Mouse (Mus musculus): ENCODE measurements around the gene Nckap1l. TPM values are rescaled to one million over a fixed set of nuclear protein-coding genes. Genes with fewer than 3 reads are reported as not detected.

Nckap1l gene
- total and polyA plus RNA-seq, 2 experiments = 2.2 to 6.2 TPM

DNA sequence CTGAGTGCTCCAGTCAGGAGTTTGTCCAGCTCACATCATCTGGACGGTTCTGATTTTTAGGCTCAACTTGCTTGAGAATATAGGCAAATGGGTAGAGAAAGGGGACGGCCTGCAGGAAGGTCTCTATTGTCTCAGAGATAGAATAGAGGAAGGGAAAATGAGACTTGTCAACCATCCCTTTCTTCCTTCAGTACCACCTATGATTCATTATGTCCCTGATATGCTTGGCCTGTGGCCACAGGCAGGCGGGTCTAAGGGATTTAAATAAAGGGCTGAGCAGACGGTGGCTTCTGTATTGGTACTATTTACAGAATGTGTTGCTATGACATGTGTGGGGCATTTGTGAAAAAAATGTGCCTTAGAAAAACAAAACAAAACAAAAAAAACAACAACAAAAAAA lies 34.7 kb downstream of the Nckap1l start:
- WGBS = 78% methylated on average over 4 of the region's 4 CpGs
- TF ChIP-seq POLR2A (IDR thresholded peaks at IDR 0.05; ENCODE audit: extremely low read depth, insufficient read depth, low read length) (no peak), CTCF (IDR thresholded peaks at IDR 0.05; ENCODE audit: low read depth, low read length) (no peak)

DNA sequence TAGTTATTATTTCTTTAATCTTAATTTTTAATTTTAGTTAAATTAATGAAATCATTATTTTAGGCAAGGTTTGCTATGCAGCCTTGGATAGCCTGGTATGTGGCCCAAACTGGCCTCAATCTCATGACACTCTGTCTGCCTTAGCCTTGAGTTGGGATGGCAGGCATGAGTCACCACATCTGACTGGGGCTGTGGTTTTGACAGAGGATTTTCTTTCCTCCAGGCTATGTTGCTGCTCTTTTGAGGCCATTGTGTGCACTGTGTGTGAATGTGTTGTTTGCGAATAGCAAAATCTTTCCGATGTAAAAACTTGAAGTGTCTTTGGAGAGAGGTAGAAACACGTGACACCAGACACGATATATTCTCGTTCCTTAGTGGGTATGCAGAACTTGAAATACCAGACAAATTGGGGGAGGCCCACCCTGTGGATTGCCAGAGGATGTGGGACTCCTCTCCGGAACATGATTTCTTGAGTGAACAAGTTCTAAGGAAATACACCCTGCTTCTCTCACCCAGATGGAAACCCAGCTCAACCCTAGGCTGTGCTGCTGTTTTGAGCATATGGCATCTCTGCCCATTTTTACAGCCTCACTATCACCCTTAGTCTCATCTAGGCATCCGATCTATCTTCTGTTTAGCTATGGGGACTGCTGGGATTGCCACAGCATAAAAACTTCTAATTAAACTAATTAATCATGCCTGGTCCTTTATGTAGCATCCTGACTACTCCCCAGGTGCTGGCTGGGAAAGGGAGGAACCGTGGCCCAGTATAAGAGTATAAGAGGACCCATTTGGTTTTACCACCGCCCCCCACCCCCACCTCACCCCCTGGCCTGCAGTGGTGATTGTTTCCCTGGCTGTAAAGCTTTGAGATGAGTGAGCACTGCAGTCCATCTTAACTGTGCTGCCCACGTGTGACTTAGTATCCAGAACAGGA lies 42.9 kb downstream of the Nckap1l start:
- Histone ChIP-seq H3K4me1 (ENCODE audit: control insufficient read depth, insufficient read depth, low read length) (no peaks in the 10 kb centered on the region), H3K79me2 (ENCODE audit: control insufficient read depth, insufficient read depth, low read length) (no peaks in the 10 kb centered on the region), H3K27me3 (ENCODE audit: control insufficient read depth, insufficient read depth, low read length) (no peaks in the 10 kb centered on the region), H3K4me3 (ENCODE audit: insufficient read depth, low read depth, low read length) (no peak overlapping the region), H3K36me3 (ENCODE audit: control insufficient read depth, insufficient read depth, low read length) (no peaks in the 10 kb centered on the region), H3K9ac (ENCODE audit: low read depth, low read length) (no peak overlapping the region), H3K27ac (replicated peaks; ENCODE audit: insufficient read depth, low read depth, low read length) (no peak overlapping the region)
- no peak for DNase-seq (ENCODE audit: extremely low read depth, low read depth, low spot score)
- WGBS = 76% methylated on average over 10 of the region's 10 CpGs
- no peak for TF ChIP-seq POLR2A (IDR thresholded peaks at IDR 0.05; ENCODE audit: extremely low read depth, insufficient read depth, low read length)
- TF ChIP-seq CTCF (IDR thresholded peaks at IDR 0.05; ENCODE audit: low read depth, low read length) = no peak

More for the DNA sequence above, 34.7 kb downstream of the Nckap1l start:
- no peaks in the 10 kb centered on the region for H3K4me1 ChIP-seq (ENCODE audit: control insufficient read depth, insufficient read depth, low read length)
- no peak overlapping the region for H3K4me3 ChIP-seq (ENCODE audit: insufficient read depth, low read depth, low read length)
- no peak overlapping the region for H3K27ac ChIP-seq (replicated peaks; ENCODE audit: insufficient read depth, low read depth, low read length)
- no peak for DNase-seq (ENCODE audit: extremely low read depth, low read depth, low spot score)
- H3K27me3 ChIP-seq (ENCODE audit: control insufficient read depth, insufficient read depth, low read length) = no peaks in the 10 kb centered on the region; the same call in none of the 2 replicates
- H3K9ac ChIP-seq (ENCODE audit: low read depth, low read length) = no peak overlapping the region
- H3K36me3 ChIP-seq (ENCODE audit: control insufficient read depth, insufficient read depth, low read length) = no peaks in the 10 kb centered on the region
- H3K79me2 ChIP-seq (ENCODE audit: control insufficient read depth, insufficient read depth, low read length) = no peaks in the 10 kb centered on the region

DNA sequence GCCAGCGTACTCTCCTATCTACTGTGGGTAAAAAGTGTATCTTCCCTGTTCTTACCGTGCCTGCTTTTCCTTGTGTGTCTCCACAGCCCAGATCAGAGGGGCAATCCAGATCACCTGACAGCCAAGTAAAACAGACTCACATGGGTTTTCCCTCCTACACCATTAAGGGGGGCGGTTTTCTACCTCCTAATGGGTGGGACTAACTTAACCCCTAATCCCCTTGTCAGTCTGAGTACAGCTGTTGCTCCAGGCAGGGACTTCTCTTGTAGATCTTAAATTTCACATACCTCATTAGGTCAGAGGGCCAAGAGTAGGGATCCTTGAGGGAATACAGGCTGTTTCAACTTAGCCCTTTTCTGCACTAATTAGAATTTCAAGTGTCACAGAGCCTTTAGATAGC lies 44.6 kb downstream of the Nckap1l start:
- TF ChIP-seq POLR2A (IDR thresholded peaks at IDR 0.05; ENCODE audit: extremely low read depth, insufficient read depth, low read length) = no peak
- TF ChIP-seq CTCF (IDR thresholded peaks at IDR 0.05; ENCODE audit: low read depth, low read length) = no peak
- H3K4me3 ChIP-seq (ENCODE audit: insufficient read depth, low read depth, low read length) = no peak overlapping the region
- 38% methylated on average over 3 of the region's 3 CpGs for WGBS

DNA sequence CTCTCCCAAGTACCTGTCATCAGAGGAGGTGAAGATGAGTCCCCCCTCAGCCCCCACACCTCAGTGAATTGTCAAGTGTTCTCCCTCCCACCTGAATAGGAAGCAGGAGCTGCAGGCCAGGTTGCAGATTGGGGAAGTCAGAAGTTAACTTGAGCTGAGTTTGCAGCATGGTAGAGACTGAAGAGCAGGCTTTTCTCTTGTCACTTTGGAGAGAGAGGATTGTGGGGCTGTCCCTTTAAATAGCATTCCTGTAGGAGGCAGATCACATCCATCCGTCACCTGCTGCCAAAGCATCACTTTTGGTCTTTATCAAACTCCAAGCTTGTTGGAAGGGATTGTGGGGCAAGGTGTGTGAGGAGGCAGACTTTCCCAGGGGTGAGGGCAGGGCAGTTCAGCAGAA lies 47.1 kb downstream of the Nckap1l start:
- no peak for DNase-seq (ENCODE audit: extremely low read depth, low read depth, low spot score)
- Histone ChIP-seq H3K27ac (replicated peaks; ENCODE audit: insufficient read depth, low read depth, low read length) (no peak overlapping the region), H3K4me1 (ENCODE audit: control insufficient read depth, insufficient read depth, low read length) (no peaks in the 10 kb centered on the region), H3K27me3 (ENCODE audit: control insufficient read depth, insufficient read depth, low read length) (peaks cover 4% of the 10 kb centered on the region; the same call in 1 of the 2 replicates), H3K9ac (ENCODE audit: low read depth, low read length) (no peak overlapping the region), H3K4me3 (ENCODE audit: insufficient read depth, low read depth, low read length) (no peak overlapping the region), H3K79me2 (ENCODE audit: control insufficient read depth, insufficient read depth, low read length) (no peaks in the 10 kb centered on the region), H3K36me3 (ENCODE audit: control insufficient read depth, insufficient read depth, low read length) (no peaks in the 10 kb centered on the region)
- TF ChIP-seq CTCF (IDR thresholded peaks at IDR 0.05; ENCODE audit: low read depth, low read length) (no peak), POLR2A (IDR thresholded peaks at IDR 0.05; ENCODE audit: extremely low read depth, insufficient read depth, low read length) (no peak)
- 86% methylated on average over 1 of the region's 1 CpGs for WGBS

More for the DNA sequence above, 44.6 kb downstream of the Nckap1l start:
- no peaks in the 10 kb centered on the region for H3K36me3 ChIP-seq (ENCODE audit: control insufficient read depth, insufficient read depth, low read length)
- no peaks in the 10 kb centered on the region for H3K79me2 ChIP-seq (ENCODE audit: control insufficient read depth, insufficient read depth, low read length)
- no peak overlapping the region for H3K9ac ChIP-seq (ENCODE audit: low read depth, low read length)
- DNase-seq (ENCODE audit: extremely low read depth, low read depth, low spot score) = no peak
- peaks cover 4% of the 10 kb centered on the region; the same call in 1 of the 2 replicates for H3K27me3 ChIP-seq (ENCODE audit: control insufficient read depth, insufficient read depth, low read length)
- H3K4me1 ChIP-seq (ENCODE audit: control insufficient read depth, insufficient read depth, low read length) = no peaks in the 10 kb centered on the region
- H3K27ac ChIP-seq (replicated peaks; ENCODE audit: insufficient read depth, low read depth, low read length) = no peak overlapping the region

DNA sequence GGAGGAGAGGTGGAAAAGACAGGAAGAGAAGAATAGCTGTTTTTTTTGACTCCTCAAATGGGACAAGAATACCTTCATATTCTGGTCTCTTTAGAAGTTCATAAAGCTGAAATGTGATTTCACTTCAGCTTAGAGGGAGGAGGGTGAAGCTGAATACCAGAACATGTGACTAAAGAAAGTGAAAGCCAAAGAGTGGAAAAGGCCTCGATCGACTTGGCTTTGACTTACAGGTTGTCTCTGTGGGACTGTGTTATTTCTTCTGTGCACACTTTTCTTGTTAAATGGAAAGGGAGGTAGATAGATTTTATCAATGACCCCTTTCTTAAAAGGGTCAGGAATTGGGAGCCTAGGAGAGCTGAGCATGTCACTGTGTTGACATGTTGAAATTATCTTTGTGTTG lies 47.6 kb downstream of the Nckap1l start:
- no peak for DNase-seq (ENCODE audit: extremely low read depth, low read depth, low spot score)
- no peaks in the 10 kb centered on the region for H3K79me2 ChIP-seq (ENCODE audit: control insufficient read depth, insufficient read depth, low read length)
- H3K27ac ChIP-seq (replicated peaks; ENCODE audit: insufficient read depth, low read depth, low read length) = no peak overlapping the region
- no peaks in the 10 kb centered on the region for H3K36me3 ChIP-seq (ENCODE audit: control insufficient read depth, insufficient read depth, low read length)
- WGBS = 33% methylated on average over 2 of the region's 2 CpGs
- TF ChIP-seq POLR2A (IDR thresholded peaks at IDR 0.05; ENCODE audit: extremely low read depth, insufficient read depth, low read length) (no peak), CTCF (IDR thresholded peaks at IDR 0.05; ENCODE audit: low read depth, low read length) (no peak)
- H3K4me3 ChIP-seq (ENCODE audit: insufficient read depth, low read depth, low read length) = no peak overlapping the region
- no peak overlapping the region for H3K9ac ChIP-seq (ENCODE audit: low read depth, low read length)
- H3K27me3 ChIP-seq (ENCODE audit: control insufficient read depth, insufficient read depth, low read length) = peaks cover 4% of the 10 kb centered on the region; the same call in 1 of the 2 replicates
- no peaks in the 10 kb centered on the region for H3K4me1 ChIP-seq (ENCODE audit: control insufficient read depth, insufficient read depth, low read length)

All from liver, adult 2 months (tissue).